Mouse (Mus musculus): ENCODE measurements around the gene Mobp. TPM values are rescaled to one million over a fixed set of nuclear protein-coding genes. Genes with fewer than 3 reads are reported as not detected.

The Mobp gene
- polyA plus RNA-seq, 1 experiment from 2014 or later: not detected

GRCm38 (mm10) chr9:120192742-120193141 lies 43.2 kb downstream of the Mobp start:
- WGBS: 65% methylated on average over 7 of the region's 7 CpGs
- no peak for ATAC-seq (ENCODE audit: low read depth)
- no peak overlapping the region for H3K4me2 ChIP-seq (ENCODE audit: low read depth, low read length)

DNA sequence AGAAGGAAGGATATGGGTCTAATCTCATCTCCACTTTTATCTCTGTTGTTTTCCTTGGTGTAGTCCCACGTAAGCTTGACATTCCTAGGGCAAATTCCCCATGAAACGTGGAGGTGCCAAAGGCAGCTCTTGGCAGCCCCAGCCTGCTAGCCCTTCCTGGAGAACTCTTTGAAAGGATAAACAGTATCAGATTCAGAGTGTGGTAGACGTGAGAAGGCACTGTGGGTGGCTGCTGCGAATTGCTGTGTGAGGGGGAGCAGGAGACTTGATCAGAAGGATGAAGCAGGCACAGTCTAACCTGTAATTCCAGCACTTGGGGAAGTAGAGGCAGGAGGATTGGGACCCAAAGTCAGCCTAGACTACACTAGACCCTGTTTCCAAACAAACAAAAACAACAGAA lies 51.4 kb downstream of the Mobp start:
- Histone ChIP-seq H3K4me1 (replicated peaks; ENCODE audit: control insufficient read depth, insufficient read depth, low read length) (no peaks in the 10 kb centered on the region), H3K36me3 (ENCODE audit: control insufficient read depth, insufficient read depth, low read length) (no peaks in the 10 kb centered on the region), H3K9me3 (ENCODE audit: control insufficient read depth, low read length) (no peaks in the 10 kb centered on the region), H3K27me3 (ENCODE audit: control insufficient read depth, insufficient read depth, low read depth, low read length) (no peaks in the 10 kb centered on the region), H3K4me2 (ENCODE audit: low read depth, low read length) (no peak overlapping the region), H3K9ac (ENCODE audit: low read length) (no peak overlapping the region), H3K27ac (ENCODE audit: low read length) (no peak overlapping the region), H3K4me3 (ENCODE audit: low read length) (no peak overlapping the region)
- WGBS: 33% methylated on average over 4 of the region's 4 CpGs
- no peak for ATAC-seq (ENCODE audit: low read depth)

More at GRCm38 (mm10) chr9:120192742-120193141, 43.2 kb downstream of the Mobp start:
- H3K4me1 ChIP-seq (replicated peaks; ENCODE audit: control insufficient read depth, insufficient read depth, low read length): no peaks in the 10 kb centered on the region; the same call in 1 of the 2 replicates
- H3K4me3 ChIP-seq (ENCODE audit: low read length): no peak overlapping the region
- no peaks in the 10 kb centered on the region for H3K36me3 ChIP-seq (ENCODE audit: control insufficient read depth, insufficient read depth, low read length)
- H3K27me3 ChIP-seq (ENCODE audit: control insufficient read depth, insufficient read depth, low read depth, low read length): no peaks in the 10 kb centered on the region
- H3K9ac ChIP-seq (ENCODE audit: low read length): no peak overlapping the region
- no peak overlapping the region for H3K27ac ChIP-seq (ENCODE audit: low read length)
- H3K9me3 ChIP-seq (ENCODE audit: control insufficient read depth, low read length): no peaks in the 10 kb centered on the region

- Histone ChIP-seq H3K4me1 (replicated peaks; ENCODE audit: control insufficient read depth, insufficient read depth, low read length) (no peaks in the 10 kb centered on the region), H3K4me3 (ENCODE audit: low read length) (no peak overlapping the region), H3K27ac (ENCODE audit: low read length) (no peak overlapping the region), H3K9me3 (ENCODE audit: control insufficient read depth, low read length) (no peaks in the 10 kb centered on the region), H3K4me2 (ENCODE audit: low read depth, low read length) (no peak overlapping the region), H3K36me3 (ENCODE audit: control insufficient read depth, insufficient read depth, low read length) (no peaks in the 10 kb centered on the region), H3K27me3 (ENCODE audit: control insufficient read depth, insufficient read depth, low read depth, low read length) (no peaks in the 10 kb centered on the region), H3K9ac (ENCODE audit: low read length) (no peak overlapping the region)
- WGBS: 74% methylated on average over 7 of the region's 7 CpGs
- no peak for ATAC-seq (ENCODE audit: low read depth)
Observed at GRCm38 (mm10) chr9:120201743-120202142, 52.2 kb downstream of the Mobp start.

DNA sequence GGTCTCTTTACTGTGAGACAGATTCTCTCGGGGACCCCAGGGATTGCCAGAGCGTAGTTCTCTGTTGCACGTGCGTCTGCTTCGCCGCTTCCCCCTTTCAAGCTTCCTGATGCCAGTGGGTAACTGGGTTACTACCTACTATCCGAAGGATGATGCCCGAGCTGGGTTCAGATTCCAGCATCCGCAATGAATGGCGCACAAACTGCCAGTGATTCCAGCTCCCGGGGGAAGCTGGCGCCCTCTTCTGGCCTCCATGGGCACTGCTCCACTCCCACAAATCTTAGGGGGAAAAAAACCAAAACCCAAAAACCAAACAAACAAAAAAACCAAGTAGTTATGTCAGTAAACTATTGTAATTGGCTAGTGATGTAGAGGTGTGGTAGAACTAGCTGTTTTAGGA lies 53.2 kb downstream of the Mobp start:
- Histone ChIP-seq H3K27ac (ENCODE audit: low read length) (no peak overlapping the region), H3K9ac (ENCODE audit: low read length) (no peak overlapping the region), H3K4me2 (ENCODE audit: low read depth, low read length) (no peak overlapping the region), H3K36me3 (ENCODE audit: control insufficient read depth, insufficient read depth, low read length) (no peaks in the 10 kb centered on the region), H3K9me3 (ENCODE audit: control insufficient read depth, low read length) (no peaks in the 10 kb centered on the region), H3K4me1 (replicated peaks; ENCODE audit: control insufficient read depth, insufficient read depth, low read length) (no peaks in the 10 kb centered on the region), H3K4me3 (ENCODE audit: low read length) (no peak overlapping the region), H3K27me3 (ENCODE audit: control insufficient read depth, insufficient read depth, low read depth, low read length) (no peaks in the 10 kb centered on the region)
- ATAC-seq (ENCODE audit: low read depth): no peak
- WGBS: 35% methylated on average over 12 of the region's 12 CpGs

DNA sequence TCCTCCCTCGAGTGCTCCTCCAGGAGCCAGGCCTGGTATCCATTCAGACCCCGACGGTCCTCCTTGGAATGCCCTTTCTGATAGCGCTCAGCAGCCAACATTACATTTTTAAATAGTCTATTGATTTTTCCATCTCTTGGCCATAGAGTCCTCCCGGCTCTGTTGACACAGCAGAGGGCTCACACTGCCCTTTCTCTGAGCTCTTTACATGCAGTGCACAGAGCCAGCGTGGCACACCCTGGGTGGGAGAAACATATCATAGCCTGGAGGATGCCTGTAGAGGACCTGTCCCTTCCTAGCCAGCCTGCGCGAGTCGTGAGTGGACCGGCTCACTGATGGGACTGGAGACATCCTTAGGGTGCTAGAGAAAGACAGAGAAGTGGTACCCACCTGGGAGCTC lies 54.4 kb downstream of the Mobp start:
- no peaks in the 10 kb centered on the region for H3K4me1 ChIP-seq (replicated peaks; ENCODE audit: control insufficient read depth, insufficient read depth, low read length)
- H3K27me3 ChIP-seq (ENCODE audit: control insufficient read depth, insufficient read depth, low read depth, low read length): no peaks in the 10 kb centered on the region
- peak; percentile 41; the same call in 1 of the 2 replicates for ATAC-seq (ENCODE audit: low read depth)
- H3K27ac ChIP-seq (ENCODE audit: low read length): no peak overlapping the region
- H3K4me2 ChIP-seq (ENCODE audit: low read depth, low read length): no peak overlapping the region
- no peak overlapping the region for H3K9ac ChIP-seq (ENCODE audit: low read length)
- no peak overlapping the region for H3K4me3 ChIP-seq (ENCODE audit: low read length)
- H3K36me3 ChIP-seq (ENCODE audit: control insufficient read depth, insufficient read depth, low read length): no peaks in the 10 kb centered on the region
- 59% methylated on average over 10 of the region's 10 CpGs for WGBS
- H3K9me3 ChIP-seq (ENCODE audit: control insufficient read depth, low read length): no peaks in the 10 kb centered on the region

DNA sequence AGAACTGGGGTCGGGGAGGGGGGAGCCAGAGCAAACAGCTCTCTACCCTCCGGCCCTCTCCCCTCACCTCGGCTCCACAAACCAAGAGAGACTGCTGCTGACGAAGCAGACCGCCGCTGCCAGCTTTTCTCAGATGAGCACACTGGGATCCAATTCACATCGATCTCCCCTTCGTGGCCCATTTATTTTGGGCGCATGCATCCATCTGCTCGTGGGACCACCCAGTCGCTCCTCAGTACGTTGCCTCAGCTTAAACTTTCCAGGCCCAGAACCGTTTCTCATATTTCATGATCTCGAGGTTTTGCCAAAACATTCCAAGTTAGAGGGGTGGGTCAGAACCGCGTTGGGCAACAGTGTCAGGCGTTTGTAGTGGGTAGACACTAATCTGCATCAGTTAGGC lies 57.4 kb downstream of the Mobp start:
- Histone ChIP-seq H3K4me3 (ENCODE audit: low read length) (no peak overlapping the region), H3K4me2 (ENCODE audit: low read depth, low read length) (no peak overlapping the region), H3K4me1 (replicated peaks; ENCODE audit: control insufficient read depth, insufficient read depth, low read length) (no peaks in the 10 kb centered on the region), H3K9ac (ENCODE audit: low read length) (no peak overlapping the region), H3K9me3 (ENCODE audit: control insufficient read depth, low read length) (no peaks in the 10 kb centered on the region), H3K27ac (ENCODE audit: low read length) (no peak overlapping the region), H3K27me3 (ENCODE audit: control insufficient read depth, insufficient read depth, low read depth, low read length) (no peaks in the 10 kb centered on the region), H3K36me3 (ENCODE audit: control insufficient read depth, insufficient read depth, low read length) (no peaks in the 10 kb centered on the region)
- no peak for ATAC-seq (ENCODE audit: low read depth)
- 48% methylated on average over 17 of the region's 17 CpGs for WGBS

DNA sequence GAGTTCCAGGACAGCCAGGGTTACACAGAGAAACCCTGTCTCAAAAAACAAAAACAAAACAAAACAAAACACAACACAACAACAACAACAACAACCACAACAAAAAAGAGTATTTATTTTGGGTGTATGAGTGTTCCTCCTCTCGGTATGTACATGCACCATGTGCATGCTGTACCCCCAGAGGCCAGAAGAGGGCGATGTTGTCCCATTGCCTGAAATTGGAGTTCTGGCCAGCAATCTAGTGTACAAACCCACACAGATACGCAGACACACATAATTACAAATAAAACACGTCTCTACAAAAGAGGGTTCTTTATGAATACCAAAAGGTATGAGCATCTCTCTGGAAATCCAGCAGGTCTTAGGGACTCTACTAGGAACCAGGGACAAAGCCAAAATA lies 60.6 kb downstream of the Mobp start:
- Histone ChIP-seq H3K4me3 (ENCODE audit: low read length) (no peak overlapping the region), H3K27ac (ENCODE audit: low read length) (no peak overlapping the region), H3K9ac (ENCODE audit: low read length) (no peak overlapping the region), H3K4me2 (ENCODE audit: low read depth, low read length) (no peak overlapping the region), H3K4me1 (replicated peaks; ENCODE audit: control insufficient read depth, insufficient read depth, low read length) (no peaks in the 10 kb centered on the region), H3K9me3 (ENCODE audit: control insufficient read depth, low read length) (no peaks in the 10 kb centered on the region), H3K36me3 (ENCODE audit: control insufficient read depth, insufficient read depth, low read length) (no peaks in the 10 kb centered on the region), H3K27me3 (ENCODE audit: control insufficient read depth, insufficient read depth, low read depth, low read length) (no peaks in the 10 kb centered on the region)
- ATAC-seq (ENCODE audit: low read depth): no peak
- 82% methylated on average over 4 of the region's 4 CpGs for WGBS

DNA sequence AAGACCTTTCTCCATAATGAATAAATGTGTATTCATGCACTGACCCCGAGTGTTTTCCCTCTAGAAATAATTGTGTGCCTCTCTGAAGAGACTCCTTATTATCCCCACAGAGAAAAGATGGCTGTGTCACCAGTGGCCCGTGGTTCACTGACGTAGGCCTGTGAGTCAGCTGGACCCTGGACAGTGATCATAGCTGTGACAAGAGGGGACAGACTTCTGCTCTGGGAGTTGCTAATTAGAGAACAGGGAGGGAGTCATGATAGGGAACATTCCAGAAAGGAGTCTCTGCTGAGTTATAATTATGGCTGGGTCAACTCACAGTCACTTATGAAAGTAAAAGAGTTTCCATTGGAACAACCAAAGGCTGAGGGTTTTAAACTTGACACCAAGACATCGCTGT lies 61.4 kb downstream of the Mobp start:
- ATAC-seq (ENCODE audit: low read depth): no peak
- Histone ChIP-seq H3K27ac (ENCODE audit: low read length) (no peak overlapping the region), H3K27me3 (ENCODE audit: control insufficient read depth, insufficient read depth, low read depth, low read length) (no peaks in the 10 kb centered on the region), H3K36me3 (ENCODE audit: control insufficient read depth, insufficient read depth, low read length) (no peaks in the 10 kb centered on the region), H3K4me1 (replicated peaks; ENCODE audit: control insufficient read depth, insufficient read depth, low read length) (no peaks in the 10 kb centered on the region), H3K4me3 (ENCODE audit: low read length) (no peak overlapping the region), H3K9me3 (ENCODE audit: control insufficient read depth, low read length) (no peaks in the 10 kb centered on the region), H3K4me2 (ENCODE audit: low read depth, low read length) (no peak overlapping the region), H3K9ac (ENCODE audit: low read length) (no peak overlapping the region)
- WGBS: 69% methylated on average over 4 of the region's 4 CpGs

DNA sequence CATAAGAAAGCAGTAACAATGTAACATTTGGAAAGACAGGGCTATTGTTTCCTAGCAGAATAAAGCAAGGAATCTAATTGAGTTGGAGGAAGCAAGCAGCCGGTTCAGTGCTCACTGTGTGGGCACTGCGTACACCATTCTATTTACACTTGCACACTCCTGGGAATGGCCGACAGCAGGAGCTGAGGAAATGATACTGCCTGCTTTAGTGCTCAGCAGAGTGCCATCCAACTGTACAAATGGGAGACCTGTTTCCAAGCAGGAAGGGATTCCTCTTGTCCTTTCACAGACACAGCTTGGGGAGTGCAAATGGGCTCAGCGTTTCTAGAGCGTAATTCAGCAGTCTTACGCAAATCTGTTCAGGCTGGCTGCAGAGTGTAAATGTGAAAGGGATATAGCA lies 63.4 kb downstream of the Mobp start:
- H3K27me3 ChIP-seq (ENCODE audit: control insufficient read depth, insufficient read depth, low read depth, low read length): no peaks in the 10 kb centered on the region
- ATAC-seq (ENCODE audit: low read depth): no peak
- H3K4me3 ChIP-seq (ENCODE audit: low read length): no peak overlapping the region
- no peaks in the 10 kb centered on the region for H3K36me3 ChIP-seq (ENCODE audit: control insufficient read depth, insufficient read depth, low read length)
- H3K27ac ChIP-seq (ENCODE audit: low read length): no peak overlapping the region
- H3K4me1 ChIP-seq (replicated peaks; ENCODE audit: control insufficient read depth, insufficient read depth, low read length): no peaks in the 10 kb centered on the region
- H3K9ac ChIP-seq (ENCODE audit: low read length): no peak overlapping the region
- no peaks in the 10 kb centered on the region for H3K9me3 ChIP-seq (ENCODE audit: control insufficient read depth, low read length)
- WGBS: 71% methylated on average over 6 of the region's 6 CpGs
- H3K4me2 ChIP-seq (ENCODE audit: low read depth, low read length): no peak overlapping the region

- no peaks in the 10 kb centered on the region for H3K9me3 ChIP-seq (ENCODE audit: control insufficient read depth, low read length)
- no peaks in the 10 kb centered on the region for H3K4me1 ChIP-seq (replicated peaks; ENCODE audit: control insufficient read depth, insufficient read depth, low read length)
- no peaks in the 10 kb centered on the region for H3K36me3 ChIP-seq (ENCODE audit: control insufficient read depth, insufficient read depth, low read length)
- H3K27ac ChIP-seq (ENCODE audit: low read length): no peak overlapping the region
- no peak overlapping the region for H3K4me3 ChIP-seq (ENCODE audit: low read length)
- no peaks in the 10 kb centered on the region for H3K27me3 ChIP-seq (ENCODE audit: control insufficient read depth, insufficient read depth, low read depth, low read length)
- no peak for ATAC-seq (ENCODE audit: low read depth)
- H3K4me2 ChIP-seq (ENCODE audit: low read depth, low read length): no peak overlapping the region
- 55% methylated on average over 11 of the region's 11 CpGs for WGBS
- no peak overlapping the region for H3K9ac ChIP-seq (ENCODE audit: low read length)
Observed at GRCm38 (mm10) chr9:120214978-120215495, 65.5 kb downstream of the Mobp start.

All from lung, embryonic 16.5 days (tissue).